Mouse (Mus musculus): ENCODE measurements at regions not wholly inside any gene's neighbourhood (a gene's known extent, or its start where the extent isn't known, plus 50 kb on each side); places are given as distances from the start of the nearest gene placed in this dataset.

GRCm38 (mm10) chr16:70095221-70095620 lies 218.5 kb upstream of the Gbe1 start:
- DNase-seq (ENCODE audit: low spot score), result no peak

- no peak for DNase-seq (ENCODE audit: low spot score)
Measured at GRCm38 (mm10) chr16:70103791-70104378, 209.9 kb upstream of the Gbe1 start.

GRCm38 (mm10) chr16:70141466-70141865 lies 172.3 kb upstream of the Gbe1 start:
- DNase-seq (ENCODE audit: low spot score), result no peak

- no peak for DNase-seq (ENCODE audit: low spot score)
Measured at GRCm38 (mm10) chr16:70147673-70148359, 165.9 kb upstream of the Gbe1 start.

- no peak for DNase-seq (ENCODE audit: low spot score)
Measured at GRCm38 (mm10) chr16:70154587-70154986, 159.2 kb upstream of the Gbe1 start.

GRCm38 (mm10) chr16:70160539-70160938 lies 153.2 kb upstream of the Gbe1 start:
- no peak for DNase-seq (ENCODE audit: low spot score)

GRCm38 (mm10) chr16:70175140-70175539 lies 138.6 kb upstream of the Gbe1 start:
- no peak for DNase-seq (ENCODE audit: low spot score)

GRCm38 (mm10) chr16:70178975-70179374 lies 134.8 kb upstream of the Gbe1 start:
- no peak for DNase-seq (ENCODE audit: low spot score)

GRCm38 (mm10) chr16:70213861-70214597 lies 99.7 kb upstream of the Gbe1 start:
- DNase-seq (ENCODE audit: low spot score), result peak; percentile 4

GRCm38 (mm10) chr16:70214800-70215199 lies 98.9 kb upstream of the Gbe1 start:
- no peak for DNase-seq (ENCODE audit: low spot score)

- DNase-seq (ENCODE audit: low spot score), result no peak
Measured at GRCm38 (mm10) chr16:70227601-70228226, 86.0 kb upstream of the Gbe1 start.

GRCm38 (mm10) chr16:70232706-70233105 lies 81.0 kb upstream of the Gbe1 start:
- no peak for DNase-seq (ENCODE audit: low spot score)

- no peak for DNase-seq (ENCODE audit: low spot score)
Measured at GRCm38 (mm10) chr16:70235189-70235588, 78.6 kb upstream of the Gbe1 start.

- no peak for DNase-seq (ENCODE audit: low spot score)
Measured at GRCm38 (mm10) chr16:70239432-70239941, 74.3 kb upstream of the Gbe1 start.

GRCm38 (mm10) chr16:70244205-70244756 lies 69.5 kb upstream of the Gbe1 start:
- no peak for DNase-seq (ENCODE audit: low spot score)

GRCm38 (mm10) chr16:70244963-70245362 lies 68.8 kb upstream of the Gbe1 start:
- no peak for DNase-seq (ENCODE audit: low spot score)

- DNase-seq (ENCODE audit: low spot score), result no peak
Measured at GRCm38 (mm10) chr16:70259364-70259763, 54.4 kb upstream of the Gbe1 start.

GRCm38 (mm10) chr16:70260151-70260550 lies 53.6 kb upstream of the Gbe1 start:
- DNase-seq (ENCODE audit: low spot score), result no peak
